Mouse (Mus musculus) cerebellum, adult 9-10 months (tissue): ENCODE measurements around the gene Agfg1.

Experiments
- DNase-seq: peaks from one replicate; pipeline ENCODE4 v3.0.0; 2022

The Agfg1 gene

GRCm38 (mm10) chr1:82825783-82826182 is 13.5 kb upstream of the Agfg1 start:
- no peak for DNase-seq

DNA sequence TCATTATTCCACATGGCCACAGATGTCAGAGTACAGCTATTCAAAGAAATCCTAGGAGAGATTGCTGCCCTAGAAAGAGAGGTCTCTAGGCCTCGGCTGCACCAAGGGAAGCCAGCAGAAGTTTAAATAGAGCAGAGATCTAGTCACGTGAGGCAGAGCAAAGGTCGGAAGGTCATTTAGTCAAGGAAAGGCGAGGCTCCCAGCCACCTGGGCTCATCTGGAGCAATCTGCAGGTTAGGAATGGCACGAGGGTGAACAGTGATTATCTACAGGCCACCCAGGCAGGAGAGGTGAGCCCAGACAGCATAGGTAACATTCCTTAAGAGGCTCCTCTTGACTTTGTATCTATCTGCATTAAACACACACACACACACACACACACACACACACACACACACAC is 12.4 kb upstream of the Agfg1 start:
- no peak for DNase-seq

DNA sequence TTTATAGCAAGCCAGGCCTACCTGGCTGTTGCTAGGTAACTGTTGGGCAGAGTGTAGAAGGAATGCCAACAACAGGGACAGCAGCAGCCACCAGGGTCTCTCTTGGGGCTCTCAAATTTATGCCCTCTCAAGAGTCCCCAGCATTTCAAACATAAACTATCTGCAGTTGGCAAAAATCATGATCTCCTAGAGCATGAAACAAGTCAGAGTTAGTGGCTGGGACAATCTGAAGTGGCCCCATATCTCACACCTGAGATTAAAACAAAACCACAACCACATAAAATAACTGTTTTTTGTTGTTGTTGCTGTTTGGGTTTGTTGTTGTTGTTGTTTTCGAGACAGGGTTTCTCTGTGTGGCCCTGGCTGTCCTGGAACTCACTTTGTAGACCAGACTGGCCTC is 8.5 kb upstream of the Agfg1 start:
- no peak for DNase-seq

DNA sequence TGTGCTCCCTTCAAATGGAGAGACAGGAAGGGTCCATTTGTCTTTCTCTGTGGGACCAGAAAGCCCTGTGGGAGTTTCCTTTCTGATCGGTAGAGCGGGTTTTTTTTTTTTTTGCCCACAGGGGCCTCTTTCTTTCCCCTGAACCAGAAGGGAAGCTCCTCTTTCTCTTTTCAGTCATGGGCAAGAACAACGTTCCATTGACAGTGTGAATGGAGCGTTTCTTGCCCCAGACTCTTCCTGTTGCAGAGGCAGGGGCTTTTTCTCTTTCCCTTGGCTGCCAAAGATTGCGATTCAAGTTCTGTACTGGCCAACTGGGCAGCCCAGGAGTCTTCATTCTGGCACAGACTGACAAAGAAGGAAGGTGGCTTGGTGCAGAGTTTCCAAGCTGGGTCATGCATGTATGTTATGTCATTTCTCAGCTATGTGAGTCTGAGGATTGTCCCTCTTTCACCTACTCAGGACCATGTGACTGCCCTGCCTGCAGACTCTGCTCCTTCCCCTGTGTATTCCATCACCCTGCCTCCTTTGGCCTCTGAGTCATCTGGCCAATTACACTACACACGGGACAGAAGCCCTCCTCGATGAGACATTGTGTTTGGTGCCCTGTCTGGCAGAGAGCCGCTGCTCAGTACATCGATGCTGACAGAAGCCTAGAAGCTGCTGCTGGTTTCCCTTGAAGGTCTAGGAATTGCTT is 7.6 kb upstream of the Agfg1 start:
- no peak for DNase-seq

DNA sequence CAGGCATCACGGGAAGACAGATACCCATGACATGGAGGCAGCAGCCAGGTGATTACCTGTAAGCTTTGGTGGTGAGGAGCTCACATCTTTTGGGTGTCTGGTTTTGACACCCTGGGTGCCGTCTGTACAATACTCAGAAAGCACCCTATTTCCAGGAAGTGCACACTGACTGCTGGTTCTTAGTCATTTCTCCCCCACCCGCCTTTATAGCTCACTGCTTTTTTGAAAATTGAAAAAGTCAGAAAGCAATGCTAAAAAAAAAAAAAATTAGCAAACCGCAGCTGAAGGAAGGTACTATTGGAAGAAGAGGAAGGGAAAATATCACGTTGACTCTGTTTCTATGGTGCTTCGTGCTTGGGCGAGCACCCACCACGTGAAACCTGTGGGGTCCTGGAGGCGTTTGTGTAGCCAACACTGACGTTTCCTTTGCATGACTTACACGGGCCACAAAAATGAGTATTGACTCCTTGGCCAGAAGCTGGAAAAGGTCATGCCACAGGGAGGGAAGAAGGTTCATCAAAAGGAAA is 6.7 kb upstream of the Agfg1 start:
- no peak for DNase-seq

- no peak for DNase-seq
Measured at GRCm38 (mm10) chr1:82833501-82833900, 5.8 kb upstream of the Agfg1 start.

GRCm38 (mm10) chr1:82834572-82834971 is 4.7 kb upstream of the Agfg1 start:
- DNase-seq = no peak

GRCm38 (mm10) chr1:82836342-82837217 is 2.7 kb upstream of the Agfg1 start:
- no peak for DNase-seq

- DNase-seq = no peak
Measured at GRCm38 (mm10) chr1:82837579-82837978, 1.7 kb upstream of the Agfg1 start.

GRCm38 (mm10) chr1:82838469-82839295 is 601 bp upstream of the Agfg1 start:
- peak; percentile 21 for DNase-seq

- peak; percentile 23 for DNase-seq
Measured at GRCm38 (mm10) chr1:82839614-82840421, 535 bp downstream of the Agfg1 start.

DNA sequence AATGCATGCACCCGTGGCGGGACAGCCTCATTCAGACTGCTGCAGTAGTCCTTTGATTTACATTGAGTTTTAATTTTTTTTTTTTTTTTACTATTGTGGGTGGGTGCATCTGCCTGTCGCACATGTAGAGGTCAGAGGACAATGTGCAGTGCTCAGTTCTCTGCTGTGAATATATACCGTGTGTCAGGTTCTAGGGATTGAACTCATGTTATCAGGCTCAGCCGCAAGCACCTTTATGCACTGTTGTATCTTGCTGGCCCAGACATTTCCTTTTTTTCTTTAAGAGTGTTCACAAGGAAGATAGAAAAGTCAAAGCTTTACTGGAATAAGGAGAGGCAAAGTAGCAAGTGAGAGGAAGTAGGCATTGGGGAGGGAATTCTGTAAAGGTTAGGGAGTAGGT is 16.4 kb downstream of the Agfg1 start:
- DNase-seq = no peak

DNA sequence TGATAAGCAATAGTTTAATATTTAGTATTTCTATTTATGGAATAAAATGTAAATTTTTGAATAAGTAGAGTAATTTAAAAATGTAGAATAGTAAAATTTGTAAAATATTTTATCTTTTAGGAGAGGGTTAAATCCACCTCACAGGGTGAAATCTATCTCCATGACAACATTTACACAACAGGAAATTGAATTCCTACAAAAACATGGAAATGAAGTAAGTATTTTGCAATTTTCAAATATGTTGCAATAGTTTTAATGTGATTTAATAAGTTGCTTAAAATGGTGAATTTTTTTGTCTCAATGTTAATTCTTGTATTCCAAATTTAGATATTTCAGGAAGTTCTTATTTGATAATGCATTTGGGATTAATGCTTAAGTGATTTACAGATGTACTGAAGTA is 19.0 kb downstream of the Agfg1 start:
- DNase-seq = no peak

DNA sequence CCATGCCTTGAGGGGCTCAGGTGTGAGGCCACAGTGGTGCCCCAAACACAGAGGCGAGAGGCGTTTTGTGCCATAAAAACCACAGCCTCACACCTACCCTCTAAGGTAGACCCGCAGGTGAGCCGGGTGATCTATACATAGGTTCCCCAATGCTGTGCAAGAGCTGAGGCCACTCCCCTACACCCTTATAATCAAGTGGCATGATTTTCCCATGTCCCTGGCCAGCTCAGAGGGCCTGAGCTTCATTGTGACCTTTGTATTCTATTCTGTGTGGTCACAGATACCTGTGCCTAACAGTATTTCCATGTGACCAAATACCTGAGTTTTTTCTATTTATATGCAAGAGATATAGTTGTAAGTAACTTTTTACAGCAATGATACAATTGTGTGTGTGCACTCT is 21.1 kb downstream of the Agfg1 start:
- DNase-seq = no peak

- no peak for DNase-seq
Measured at GRCm38 (mm10) chr1:82870202-82870601, 30.9 kb downstream of the Agfg1 start.

- DNase-seq = no peak
Measured at GRCm38 (mm10) chr1:82879172-82879571, 39.9 kb downstream of the Agfg1 start.

DNA sequence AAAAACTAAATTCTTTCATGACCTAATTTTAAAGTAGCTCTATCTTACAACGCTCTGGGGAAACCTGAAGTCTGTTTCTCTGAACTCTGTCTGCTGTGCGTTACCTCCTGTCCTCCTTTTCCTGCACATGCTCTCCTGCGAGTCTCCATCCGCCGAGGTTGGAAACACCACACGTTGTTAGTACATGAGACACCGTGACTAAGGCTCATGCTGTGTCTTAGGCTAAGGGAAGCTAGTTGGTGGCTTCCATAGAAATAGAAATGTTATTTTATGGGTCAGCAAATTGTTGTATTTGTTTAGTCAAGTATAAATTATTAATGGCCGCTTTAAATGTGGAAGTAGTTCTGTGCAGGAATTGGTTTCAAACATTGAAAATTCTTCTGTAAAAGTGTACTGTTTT is 40.9 kb downstream of the Agfg1 start:
- DNase-seq = peak; percentile 5

- peak; percentile 13 for DNase-seq
Measured at GRCm38 (mm10) chr1:82893269-82893668, 54.0 kb downstream of the Agfg1 start.

- DNase-seq = no peak
Measured at GRCm38 (mm10) chr1:82900567-82900966, 61.3 kb downstream of the Agfg1 start.

GRCm38 (mm10) chr1:82901201-82901600 is 61.9 kb downstream of the Agfg1 start:
- no peak for DNase-seq

DNA sequence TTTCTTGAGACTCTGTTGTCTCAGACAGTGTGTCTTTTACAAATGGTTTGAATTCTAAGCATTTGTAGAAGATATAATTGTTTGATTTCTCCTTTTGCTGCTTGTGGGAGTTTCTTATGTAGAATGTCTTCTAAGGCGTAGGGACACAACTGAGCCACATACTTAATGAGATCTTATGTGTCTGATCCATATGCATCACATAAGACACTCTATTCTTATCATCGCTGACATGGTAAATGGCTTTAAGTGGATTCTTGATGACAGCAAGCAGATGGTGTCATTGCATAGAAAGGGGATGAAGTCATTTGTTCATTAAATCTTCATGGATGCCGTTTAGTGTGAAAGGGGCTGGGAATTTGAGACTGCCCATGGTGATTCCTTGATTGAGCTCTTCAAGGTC is 66.6 kb downstream of the Agfg1 start:
- DNase-seq = no peak

DNA sequence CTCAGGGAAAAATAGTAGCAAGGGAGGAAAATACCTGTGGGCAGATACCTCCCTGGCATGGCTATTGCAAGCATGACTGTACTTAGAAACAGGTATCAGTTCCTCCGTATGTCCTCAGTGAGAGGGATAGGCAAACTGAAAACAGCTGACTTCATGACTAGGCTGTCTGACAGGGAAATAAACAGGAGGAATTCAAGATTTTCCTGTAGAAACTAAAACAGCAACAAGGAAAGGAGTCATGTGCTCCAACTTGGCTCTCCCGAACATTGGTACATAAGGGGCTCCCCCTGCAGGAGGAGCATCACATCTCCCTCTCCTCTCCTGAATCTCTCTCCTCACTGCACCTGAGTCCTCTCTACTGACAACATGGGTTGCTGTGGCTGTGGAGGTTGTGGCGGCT is 73.7 kb downstream of the Agfg1 start, which contains the start of gene A030005L19Rik:
Gene A030005L19Rik, plus strand, starts transcription at position 301 of the 400 bp plus-strand sequence.
- DNase-seq = no peak
